14 mouse cellular contexts compared by ENCODE assay signal in the genomic region with DNA sequence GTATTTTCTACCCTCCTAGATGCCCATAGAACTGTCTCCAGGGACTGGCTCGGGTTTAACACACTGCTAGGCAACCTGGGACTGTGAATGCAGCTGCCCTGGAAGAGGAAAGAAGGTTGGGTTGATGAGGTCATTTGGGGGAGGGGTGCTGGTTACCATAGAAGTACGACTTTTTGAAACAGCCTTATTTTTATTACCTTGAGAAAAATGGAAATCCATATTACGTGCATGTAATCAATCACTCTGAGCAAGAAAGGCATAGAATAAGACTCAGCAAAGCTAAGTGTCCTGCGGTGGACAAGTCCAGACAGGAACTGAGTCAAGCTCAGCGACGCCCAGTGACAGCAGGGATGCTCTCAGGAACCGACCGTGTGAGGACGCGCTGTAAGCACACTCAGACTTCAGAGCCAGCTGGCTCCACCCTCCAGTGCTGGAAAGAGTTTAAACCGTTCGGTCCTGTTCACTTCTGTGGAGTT. TPM values are rescaled to one million over a fixed set of nuclear protein-coding genes. Genes with fewer than 3 reads are reported as not detected.
DNase-seq lines count a peak whose midpoint lies in the region; ATAC-seq and TF ChIP-seq lines count a peak whose summit lies in the region.
"Had no signal": no experiment of that assay in that cellular context is flagged by ENCODE, and none has a peak within 500 bp of the region (broad histone marks: within the 10 kb centered on the region; RNA-seq: fewer than 3 reads in every experiment).

No protein-coding gene starts in this region.

- no peak for ATAC-seq in forebrain, embryonic 12.5 days (ENCODE audit: low FRiP score)
- no peak for ATAC-seq in midbrain, embryonic 14.5 days (ENCODE audit: low FRiP score, low TSS enrichment)
- no peak for ATAC-seq in inflammation-experienced regulatory T-cells, adult 6 months

- H3K9ac ChIP-seq in forebrain, embryonic 12.5 days = no peak overlapping the region
- H3K9ac ChIP-seq in midbrain, embryonic 14.5 days (replicated peaks; ENCODE audit: low read length) = no peak overlapping the region
- H3K9ac ChIP-seq: stomach, embryonic 15.5 days had no signal

- peaks cover 31% of the 10 kb centered on the region for H3K4me1 ChIP-seq in forebrain, embryonic 10.5 days
- peaks cover 18% of the 10 kb centered on the region for H3K4me1 ChIP-seq in forebrain, embryonic 12.5 days
- no peaks in the 10 kb centered on the region for H3K4me1 ChIP-seq in embryonic fibroblast, embryonic 13.5 days (ENCODE audit: control insufficient read depth, insufficient read depth, low read length)
- peaks cover 11% of the 10 kb centered on the region; the same call in 1 of the 2 replicates for H3K4me1 ChIP-seq in midbrain, embryonic 14.5 days (ENCODE audit: control insufficient read depth, insufficient read depth, low read length)

- TF ChIP-seq CTCF in embryonic fibroblast, embryonic 13.5 days (IDR thresholded peaks at IDR 0.05; ENCODE audit: borderline replicate concordance, insufficient read depth, low read length) = no peak

- DNase-seq in forebrain, embryonic 10.5 days (ENCODE audit: extremely low spot score, low spot score) = no peak
- peak; percentile 52 for DNase-seq in ES-CJ7 (ENCODE audit: low read depth, low spot score)
- DNase-seq in midbrain, embryonic 14.5 days = peak; percentile 60
- no peak for DNase-seq in thymus, postnatal 25 days
- DNase-seq in right cerebral cortex, postnatal 14 days = no peak
- DNase-seq: gastrocnemius, postnatal 10 days; heart, postnatal 36 days; lung, postnatal 4 days had no signal

- WGBS in forebrain, embryonic 10.5 days = 40% methylated on average over 12 of the region's 12 CpGs
- WGBS in forebrain, embryonic 12.5 days = 34% methylated on average over 12 of the region's 12 CpGs
- WGBS in midbrain, embryonic 14.5 days = 19% methylated on average over 12 of the region's 12 CpGs

- no peak for TF ChIP-seq POLR2A in embryonic fibroblast, embryonic 13.5 days (IDR thresholded peaks at IDR 0.05; ENCODE audit: low read depth, low read length)

- peaks cover 29% of the 10 kb centered on the region for H3K27me3 ChIP-seq in forebrain, embryonic 10.5 days (ENCODE audit: poor library complexity, severe bottlenecking)
- no peaks in the 10 kb centered on the region for H3K27me3 ChIP-seq in forebrain, embryonic 12.5 days
- no peaks in the 10 kb centered on the region for H3K27me3 ChIP-seq in midbrain, embryonic 14.5 days (ENCODE audit: control insufficient read depth, insufficient read depth, low read length)

- H3K9me3 ChIP-seq in forebrain, embryonic 10.5 days = no peaks in the 10 kb centered on the region
- H3K9me3 ChIP-seq in forebrain, embryonic 12.5 days = no peaks in the 10 kb centered on the region
- no peaks in the 10 kb centered on the region for H3K9me3 ChIP-seq in midbrain, embryonic 14.5 days (ENCODE audit: control insufficient read depth, low read length)
- H3K9me3 ChIP-seq: stomach, embryonic 15.5 days had no signal

- no peak overlapping the region for H3K4me3 ChIP-seq in forebrain, embryonic 10.5 days
- no peak overlapping the region for H3K4me3 ChIP-seq in forebrain, embryonic 12.5 days (replicated peaks)
- no peak overlapping the region for H3K4me3 ChIP-seq in embryonic fibroblast, embryonic 13.5 days (ENCODE audit: insufficient read depth, low read length)
- no peak overlapping the region for H3K4me3 ChIP-seq in midbrain, embryonic 14.5 days (replicated peaks; ENCODE audit: low read depth, low read length)
- H3K4me3 ChIP-seq: stomach, embryonic 15.5 days had no signal

- H3K27ac ChIP-seq in forebrain, embryonic 10.5 days = peak overlapping the region; percentile 44; the same call in 1 of the 2 replicates
- H3K27ac ChIP-seq in forebrain, embryonic 12.5 days = no peak overlapping the region
- 0 out of 2 replicates have a peak overlapping the region, but pooled peaks have one; percentile 1 for H3K27ac ChIP-seq in embryonic fibroblast, embryonic 13.5 days (ENCODE audit: insufficient read depth, low read length)
- no peak overlapping the region for H3K27ac ChIP-seq in midbrain, embryonic 14.5 days (replicated peaks; ENCODE audit: low read depth, low read length)
- H3K27ac ChIP-seq: stomach, embryonic 15.5 days had no signal

- H3K36me3 ChIP-seq in forebrain, embryonic 10.5 days (replicated peaks) = no peaks in the 10 kb centered on the region
- H3K36me3 ChIP-seq in forebrain, embryonic 12.5 days (replicated peaks) = no peaks in the 10 kb centered on the region
- H3K36me3 ChIP-seq in midbrain, embryonic 14.5 days (ENCODE audit: control insufficient read depth, insufficient read depth, low read length) = no peaks in the 10 kb centered on the region
- H3K36me3 ChIP-seq: stomach, embryonic 15.5 days had no signal

- H3K4me2 ChIP-seq in forebrain, embryonic 12.5 days = no peak overlapping the region
- H3K4me2 ChIP-seq in midbrain, embryonic 14.5 days (ENCODE audit: low read length) = peak overlapping the region; percentile 9; the same call in 1 of the 2 replicates
- H3K4me2 ChIP-seq: liver, embryonic 11.5 days; stomach, embryonic 15.5 days had no signal

RNA-seq across cellular contexts. Expression of gene Dmrtb1, which starts 33.0 kb away (rescaled TPM):
- polyA plus RNA-seq in forebrain, embryonic 10.5 days (2016; fragmentation: Nextera tagmentation; extraction: Ambion mirVana) = 0.87 and 2.7 TPM in 2 replicates
- 27.5 and 30.8 TPM in 2 replicates for polyA plus RNA-seq in forebrain, embryonic 12.5 days (2016; fragmentation: Nextera tagmentation; extraction: Ambion mirVana)
- not detected in 2 replicates for polyA plus RNA-seq in embryonic fibroblast, embryonic 13.5 days (2011; ENCODE audit: insufficient read length, low read depth, missing spikeins)
- 35.7 and 55.3 TPM in 2 replicates for polyA plus RNA-seq in midbrain, embryonic 14.5 days (2014; fragmentation: Nextera tagmentation; extraction: Ambion mirVana)
- not detected for polyA plus RNA-seq in inflammation-experienced regulatory T-cells, adult 6 months (2017; shearing (Covaris generic))
- polyA plus RNA-seq: large intestine, adult 2 months; liver, embryonic 11.5 days had no signal

Comparison
In these comparisons a context has a peak if more than half of its experiments do, and no peak if none do; other contexts are left out.
1. H3K27ac ChIP-seq: peak in forebrain, embryonic 10.5 days (single experiment) and embryonic fibroblast, embryonic 13.5 days (single experiment); none in forebrain, embryonic 12.5 days (single experiment) and midbrain, embryonic 14.5 days (single experiment).
2. DNase-seq: peak in ES-CJ7 (single experiment) and midbrain, embryonic 14.5 days (single experiment); none in forebrain, embryonic 10.5 days (single experiment), thymus, postnatal 25 days (single experiment) and right cerebral cortex, postnatal 14 days (single experiment).